Mouse (Mus musculus) bone marrow, adult 2 months (tissue): ENCODE data around the gene Sept5.

Source experiments
- CTCF ChIP-seq: fragments of 200-500 bp; IDR thresholded peaks from 2 replicates; pipeline ENCODE4 v1.5.1; 2011; ENCODE audit warnings: low read length, control low read depth; ENCODE audit not compliant: control insufficient read depth, insufficient read depth
- POLR2A ChIP-seq: fragments of 200-500 bp; IDR thresholded peaks from 2 replicates; pipeline ENCODE4 v1.6.1; 2011; ENCODE audit warnings: low read depth, mild to moderate bottlenecking, control low read depth, low read length, borderline replicate concordance; ENCODE audit not compliant: control insufficient read depth

DNA sequence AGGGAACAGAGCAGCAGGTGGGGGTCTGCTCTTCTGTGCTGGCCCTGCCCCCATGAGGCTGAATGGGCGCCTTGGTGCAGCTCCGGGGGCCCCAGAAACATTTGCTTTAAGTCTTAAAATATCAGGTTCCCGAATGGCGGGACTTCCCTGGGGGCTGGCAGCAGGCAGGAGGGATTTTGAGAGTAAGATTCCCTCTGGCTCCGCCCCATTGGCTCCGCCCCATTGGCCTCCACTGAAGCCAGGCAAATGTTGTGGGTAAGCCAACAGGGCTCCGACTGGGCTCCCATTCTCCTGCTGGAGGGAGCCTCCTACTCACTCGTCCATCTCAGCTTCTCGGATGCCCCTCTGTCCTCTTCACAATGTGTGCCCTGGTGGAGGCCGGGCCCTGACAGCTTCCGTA, 21.5 kb downstream of the Sept5 start:
- TF ChIP-seq CTCF (no peak), POLR2A (no peak)
